Mouse (Mus musculus) hematopoietic stem cell, adult 5-6 weeks (primary cell): Measurements from ENCODE around the gene Kitl. TPM values are rescaled to one million over a fixed set of nuclear protein-coding genes. Genes with fewer than 3 reads are reported as not detected.

Source experiments
- ATAC-seq, 2 experiments: fragments of 125-278 bp in 1 of 2; replicated peaks in 1 of 2; 2 replicates each; pipeline ENCODE4 v1.8.0; 2016 to 2017; ENCODE audit warnings: inconsistent platforms in 2 of 2, mild to moderate bottlenecking in 2 of 2, moderate number of reproducible peaks in 2 of 2, low read depth in 1 of 2, moderate TSS enrichment in 1 of 2; ENCODE audit not compliant: low FRiP score in 2 of 2, poor library complexity in 2 of 2, severe bottlenecking in 2 of 2, insufficient read depth in 1 of 2, low TSS enrichment in 1 of 2
- total RNA-seq: library from RNA; stranded (forward); fragments of 172-1452, 232-1000 nt; gene quantifications from 2 replicates; pipeline ENCODE4 v1.2.3, GENCODE M21; 2017

Kitl gene
- total RNA-seq, 1 experiment from 2014 or later: 0.30 TPM

GRCm38 (mm10) chr10:100019246-100020195, 4.1 kb downstream of the Kitl start:
- no peak for ATAC-seq

- no peak for ATAC-seq
Measured at GRCm38 (mm10) chr10:100022090-100022834, 6.8 kb downstream of the Kitl start.

- no peak for ATAC-seq
Measured at GRCm38 (mm10) chr10:100022835-100023093, 7.3 kb downstream of the Kitl start.

- ATAC-seq: no peak
Measured at GRCm38 (mm10) chr10:100025665-100026064, 10.2 kb downstream of the Kitl start.

GRCm38 (mm10) chr10:100026778-100027177, 11.3 kb downstream of the Kitl start:
- ATAC-seq: no peak

GRCm38 (mm10) chr10:100030385-100030784, 15.0 kb downstream of the Kitl start:
- ATAC-seq: no peak

- no peak for ATAC-seq
Measured at GRCm38 (mm10) chr10:100030980-100031516, 15.6 kb downstream of the Kitl start.

GRCm38 (mm10) chr10:100031631-100032030, 16.2 kb downstream of the Kitl start:
- no peak for ATAC-seq

GRCm38 (mm10) chr10:100032566-100032965, 17.1 kb downstream of the Kitl start:
- ATAC-seq: no peak

- ATAC-seq: no peak
Measured at GRCm38 (mm10) chr10:100036021-100036420, 20.6 kb downstream of the Kitl start.

- no peak for ATAC-seq
Measured at GRCm38 (mm10) chr10:100038342-100038898, 23.0 kb downstream of the Kitl start.

- ATAC-seq: no peak
Measured at GRCm38 (mm10) chr10:100038994-100039393, 23.6 kb downstream of the Kitl start.

- no peak for ATAC-seq
Measured at GRCm38 (mm10) chr10:100043748-100044147, 28.3 kb downstream of the Kitl start.

- no peak for ATAC-seq
Measured at GRCm38 (mm10) chr10:100044153-100044552, 28.7 kb downstream of the Kitl start.

GRCm38 (mm10) chr10:100051146-100051783, 35.8 kb downstream of the Kitl start:
- ATAC-seq: no peak

- ATAC-seq: no peak
Measured at GRCm38 (mm10) chr10:100052404-100052803, 37.0 kb downstream of the Kitl start.

- ATAC-seq: no peak
Measured at GRCm38 (mm10) chr10:100052911-100053310, 37.5 kb downstream of the Kitl start.

GRCm38 (mm10) chr10:100054006-100054405, 38.6 kb downstream of the Kitl start:
- no peak for ATAC-seq
